ENCODE assay signal across 20 mouse cellular contexts in the genomic region with DNA sequence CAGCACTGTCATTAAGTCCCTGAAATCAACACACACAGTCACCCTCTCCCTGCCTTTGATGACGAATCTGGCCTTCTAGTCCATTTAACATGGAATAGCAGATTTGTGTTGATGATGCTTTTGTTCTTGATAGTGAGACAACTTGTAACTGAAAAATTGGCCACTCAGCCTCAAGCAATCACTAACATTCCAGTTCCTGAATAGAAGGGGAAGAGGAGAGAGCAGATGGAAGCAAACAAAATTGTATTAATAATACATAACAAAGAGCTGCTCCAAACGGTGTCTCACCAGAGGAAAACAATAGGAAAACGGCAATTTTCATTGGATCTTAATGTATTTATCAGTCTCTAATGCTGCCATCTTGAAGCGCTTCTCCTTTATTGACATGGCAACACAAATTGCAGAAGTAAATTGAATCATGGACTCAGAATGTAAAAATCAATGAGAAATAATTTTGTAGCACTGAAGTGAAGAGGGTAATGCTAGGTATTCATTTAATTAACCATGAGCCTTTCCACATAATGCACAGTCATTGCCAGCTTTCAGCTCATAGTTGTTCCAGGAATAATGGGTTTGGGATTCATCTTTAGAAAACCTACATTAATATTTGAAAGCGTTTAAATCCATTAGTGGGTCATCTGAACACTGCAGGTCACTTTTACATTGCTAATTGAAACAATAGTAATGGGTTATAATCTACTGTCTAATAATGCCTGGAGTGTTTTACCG.
A peak's percentile ranks its signal among the peaks of the same experiment; 100 is the strongest.
DNase-seq lines count a peak whose midpoint lies in the region; ATAC-seq lines count a peak whose summit lies in the region.
"Had no signal": no experiment of that assay in that cellular context is flagged by ENCODE, and none has a peak within 500 bp of the region (broad histone marks: within the 10 kb centered on the region; RNA-seq: fewer than 3 reads in every experiment).

No protein-coding gene starts in this region.

- no peak for DNase-seq in forebrain, embryonic 11.5 days (ENCODE audit: low spot score)
- DNase-seq in forebrain, embryonic 10.5 days (ENCODE audit: extremely low spot score, low spot score): no peak
- no peak for DNase-seq in neural tube, embryonic 11.5 days (ENCODE audit: low spot score)
- DNase-seq in neural tube, embryonic 10.5 days (ENCODE audit: extremely low spot score, low spot score): no peak
- DNase-seq in kidney, postnatal 36 days: no peak
- DNase-seq in heart, adult 9 months (ENCODE audit: low spot score in 2 of 2): no peak
- no peak for DNase-seq in right cerebral cortex, postnatal 25 days
- DNase-seq: adrenal gland, adult 8-10 months; cerebellum, adult 9-11 months; gastrocnemius, postnatal 25 days; kidney, adult 11 months; kidney, postnatal 14 days had no signal

- ATAC-seq in forebrain, embryonic 11.5 days (replicated peaks; ENCODE audit: low FRiP score): 0 out of 2 replicates have a peak, but pooled peaks have one; percentile 11
- no peak for ATAC-seq in neural tube, embryonic 11.5 days (ENCODE audit: insufficient read depth, low FRiP score, low TSS enrichment)
- ATAC-seq in neural tube, embryonic 13.5 days (ENCODE audit: low read depth): peak; percentile 47; the same call in 1 of the 2 replicates
- ATAC-seq: Patski had no signal

- no peaks in the 10 kb centered on the region for H3K36me3 ChIP-seq in forebrain, embryonic 11.5 days (ENCODE audit: control insufficient read depth, insufficient read depth, low read length)
- H3K36me3 ChIP-seq in forebrain, embryonic 10.5 days (replicated peaks): no peaks in the 10 kb centered on the region
- no peaks in the 10 kb centered on the region for H3K36me3 ChIP-seq in neural tube, embryonic 11.5 days (ENCODE audit: control insufficient read depth, insufficient read depth, low read length)
- H3K36me3 ChIP-seq in neural tube, embryonic 13.5 days: no peaks in the 10 kb centered on the region
- H3K36me3 ChIP-seq: embryonic facial prominence, embryonic 12.5 days; hindbrain, embryonic 15.5 days; limb, embryonic 15.5 days; liver, embryonic 15.5 days had no signal

- no peak overlapping the region for H3K9ac ChIP-seq in forebrain, embryonic 11.5 days (ENCODE audit: low read length)
- no peak overlapping the region for H3K9ac ChIP-seq in neural tube, embryonic 11.5 days (ENCODE audit: low read length)
- no peak overlapping the region for H3K9ac ChIP-seq in neural tube, embryonic 13.5 days
- H3K9ac ChIP-seq: embryonic facial prominence, embryonic 12.5 days; hindbrain, embryonic 15.5 days; limb, embryonic 15.5 days; liver, embryonic 15.5 days had no signal

- 66% methylated on average over 6 of the region's 6 CpGs for WGBS in forebrain, embryonic 11.5 days
- WGBS in forebrain, embryonic 10.5 days: 76% methylated on average over 6 of the region's 6 CpGs
- 60% methylated on average over 6 of the region's 6 CpGs for WGBS in neural tube, embryonic 11.5 days
- WGBS in neural tube, embryonic 13.5 days: 30% methylated on average over 6 of the region's 6 CpGs

- H3K27ac ChIP-seq in forebrain, embryonic 11.5 days (ENCODE audit: low read depth, low read length): no peak overlapping the region
- H3K27ac ChIP-seq in forebrain, embryonic 10.5 days: no peak overlapping the region
- 0 out of 2 replicates have a peak overlapping the region, but pooled peaks have one; percentile 39 for H3K27ac ChIP-seq in neural tube, embryonic 11.5 days (ENCODE audit: low read depth, low read length)
- peak overlapping the region; percentile 74 for H3K27ac ChIP-seq in neural tube, embryonic 13.5 days (replicated peaks)
- H3K27ac ChIP-seq: embryonic facial prominence, embryonic 12.5 days; limb, embryonic 15.5 days; liver, embryonic 15.5 days; macrophage had no signal

- H3K4me2 ChIP-seq in forebrain, embryonic 11.5 days (ENCODE audit: low read depth, low read length, severe bottlenecking): no peak overlapping the region
- no peak overlapping the region for H3K4me2 ChIP-seq in neural tube, embryonic 11.5 days (ENCODE audit: low read depth)
- no peak overlapping the region for H3K4me2 ChIP-seq in neural tube, embryonic 13.5 days
- H3K4me2 ChIP-seq: embryonic facial prominence, embryonic 12.5 days; hindbrain, embryonic 15.5 days; limb, embryonic 15.5 days; liver, embryonic 15.5 days had no signal

- peaks cover 5% of the 10 kb centered on the region; the same call in 1 of the 2 replicates for H3K4me1 ChIP-seq in forebrain, embryonic 11.5 days (replicated peaks; ENCODE audit: control insufficient read depth, insufficient read depth, low read length)
- H3K4me1 ChIP-seq in forebrain, embryonic 10.5 days: peaks cover 31% of the 10 kb centered on the region
- H3K4me1 ChIP-seq in neural tube, embryonic 11.5 days (ENCODE audit: control insufficient read depth, insufficient read depth, low read length): peaks cover 7% of the 10 kb centered on the region; the same call in 1 of the 2 replicates
- H3K4me1 ChIP-seq in neural tube, embryonic 13.5 days (replicated peaks): peaks cover 25% of the 10 kb centered on the region
- H3K4me1 ChIP-seq: limb, embryonic 15.5 days; liver, embryonic 15.5 days had no signal

- no peak overlapping the region for H3K4me3 ChIP-seq in forebrain, embryonic 11.5 days (ENCODE audit: low read depth, low read length)
- no peak overlapping the region for H3K4me3 ChIP-seq in forebrain, embryonic 10.5 days
- no peak overlapping the region for H3K4me3 ChIP-seq in neural tube, embryonic 11.5 days (ENCODE audit: low read depth, low read length)
- H3K4me3 ChIP-seq in neural tube, embryonic 13.5 days: no peak overlapping the region
- H3K4me3 ChIP-seq: embryonic facial prominence, embryonic 12.5 days; erythroblast, embryonic 14.5 days; hindbrain, embryonic 15.5 days; limb, embryonic 15.5 days; liver, embryonic 15.5 days had no signal

- H3K27me3 ChIP-seq in forebrain, embryonic 11.5 days (ENCODE audit: control insufficient read depth, insufficient read depth, low read length): no peaks in the 10 kb centered on the region
- H3K27me3 ChIP-seq in forebrain, embryonic 10.5 days (ENCODE audit: poor library complexity, severe bottlenecking): no peaks in the 10 kb centered on the region
- H3K27me3 ChIP-seq in neural tube, embryonic 11.5 days (ENCODE audit: control insufficient read depth, insufficient read depth, low read length): no peaks in the 10 kb centered on the region
- H3K27me3 ChIP-seq in neural tube, embryonic 13.5 days: no peaks in the 10 kb centered on the region
- H3K27me3 ChIP-seq: embryonic facial prominence, embryonic 12.5 days; hindbrain, embryonic 15.5 days; limb, embryonic 15.5 days; liver, embryonic 15.5 days had no signal

- no peaks in the 10 kb centered on the region for H3K9me3 ChIP-seq in forebrain, embryonic 11.5 days (ENCODE audit: control insufficient read depth, low read length)
- H3K9me3 ChIP-seq in forebrain, embryonic 10.5 days: no peaks in the 10 kb centered on the region
- no peaks in the 10 kb centered on the region for H3K9me3 ChIP-seq in neural tube, embryonic 11.5 days (ENCODE audit: control insufficient read depth, low read length)
- H3K9me3 ChIP-seq in neural tube, embryonic 13.5 days: no peaks in the 10 kb centered on the region
- H3K9me3 ChIP-seq: embryonic facial prominence, embryonic 12.5 days; hindbrain, embryonic 15.5 days; limb, embryonic 15.5 days; liver, embryonic 15.5 days had no signal

Comparison
In these comparisons a context has a peak if more than half of its experiments do, and no peak if none do; other contexts are left out.
1. H3K27ac ChIP-seq: peak in neural tube, embryonic 11.5 days (single experiment) and neural tube, embryonic 13.5 days (single experiment); none in forebrain, embryonic 11.5 days (single experiment) and forebrain, embryonic 10.5 days (single experiment).